Mouse (Mus musculus): ENCODE measurements around the gene Tbc1d25. TPM values are rescaled to one million over a fixed set of nuclear protein-coding genes. Genes with fewer than 3 reads are reported as not detected.

Tbc1d25 gene
- polyA plus RNA-seq, 1 experiment, result 13.9 TPM

GRCm38 (mm10) chrX:8192126-8192639, 16.2 kb upstream of the Tbc1d25 start:
- 0 out of 2 replicates have a peak, but pooled peaks cover 1% of the 10 kb centered on the region for H3K36me3 ChIP-seq (ENCODE audit: control insufficient read depth, insufficient read depth, low read length)
- peak overlapping the region; percentile 85 for H3K4me3 ChIP-seq (ENCODE audit: extremely low read depth, insufficient read depth, insufficient read length)
- no peaks in the 10 kb centered on the region; the same call in 1 of the 2 replicates for H3K4me1 ChIP-seq (ENCODE audit: control insufficient read depth, insufficient read depth, insufficient read length)
- H3K27ac ChIP-seq (ENCODE audit: insufficient read depth, low read length), result peak overlapping the region; percentile 56; the same call in 1 of the 2 replicates
- 21% methylated on average over 13 of the region's 13 CpGs for WGBS
- DNase-seq (ENCODE audit: low read depth in 1 of 2, low spot score in 2 of 2), result no peak
- no peak for TF ChIP-seq POLR2A (IDR thresholded peaks at IDR 0.05; ENCODE audit: low read depth, low read length)
- no peak for TF ChIP-seq CTCF (IDR thresholded peaks at IDR 0.05; ENCODE audit: extremely low read depth, insufficient read depth, insufficient read length, insufficient replicate concordance)
- H3K27me3 ChIP-seq (ENCODE audit: control insufficient read depth, insufficient read depth, low read length), result no peaks in the 10 kb centered on the region

DNA sequence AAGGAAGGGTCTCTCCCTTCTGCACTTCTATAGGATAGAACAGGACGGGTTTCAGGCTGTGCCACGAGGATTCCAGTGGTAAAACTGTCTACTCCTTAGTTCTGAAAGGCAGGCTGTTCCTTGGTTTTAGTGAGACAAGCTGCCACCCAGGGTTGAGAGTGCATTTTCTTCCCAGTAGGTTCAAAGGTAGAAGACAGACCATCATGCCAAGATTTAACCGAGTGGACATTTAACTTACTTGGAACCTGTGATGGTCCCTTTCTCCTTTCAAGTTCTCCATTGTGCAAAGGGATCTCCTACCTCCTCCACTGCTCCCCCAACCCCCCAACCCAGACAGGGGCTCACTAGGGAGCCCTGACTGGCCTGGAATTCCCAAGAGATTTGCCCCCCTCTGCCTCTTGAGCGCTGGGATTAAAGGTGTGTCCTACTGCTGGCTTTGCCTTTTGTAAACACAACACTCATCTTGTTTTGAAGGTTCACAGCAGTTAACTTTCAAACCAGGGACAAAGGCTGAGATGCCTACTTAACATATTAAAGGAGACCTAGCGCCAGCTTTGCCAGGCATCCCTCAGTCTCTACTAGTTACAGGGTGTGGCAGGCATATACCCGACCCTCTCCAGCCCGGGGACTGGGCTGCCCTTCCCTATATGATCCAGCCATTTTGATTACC, 7.0 kb upstream of the Tbc1d25 start:
- 39% methylated on average over 7 of the region's 7 CpGs for WGBS
- TF ChIP-seq POLR2A (IDR thresholded peaks at IDR 0.05; ENCODE audit: low read depth, low read length) (no peak), CTCF (IDR thresholded peaks at IDR 0.05; ENCODE audit: extremely low read depth, insufficient read depth, insufficient read length, insufficient replicate concordance) (no peak)
- H3K27me3 ChIP-seq (ENCODE audit: control insufficient read depth, insufficient read depth, low read length), result no peaks in the 10 kb centered on the region
- H3K4me3 ChIP-seq (ENCODE audit: extremely low read depth, insufficient read depth, insufficient read length), result no peak overlapping the region
- no peak overlapping the region for H3K27ac ChIP-seq (ENCODE audit: insufficient read depth, low read length)
- 0 out of 2 replicates have a peak, but pooled peaks cover 1% of the 10 kb centered on the region for H3K36me3 ChIP-seq (ENCODE audit: control insufficient read depth, insufficient read depth, low read length)
- no peak for DNase-seq (ENCODE audit: low read depth in 1 of 2, low spot score in 2 of 2)
- no peaks in the 10 kb centered on the region for H3K4me1 ChIP-seq (ENCODE audit: control insufficient read depth, insufficient read depth, insufficient read length)

- TF ChIP-seq CTCF (IDR thresholded peaks at IDR 0.05; ENCODE audit: extremely low read depth, insufficient read depth, insufficient read length, insufficient replicate concordance), result no peak
- no peak for TF ChIP-seq POLR2A (IDR thresholded peaks at IDR 0.05; ENCODE audit: low read depth, low read length)
- H3K27me3 ChIP-seq (ENCODE audit: control insufficient read depth, insufficient read depth, low read length), result no peaks in the 10 kb centered on the region
- DNase-seq (ENCODE audit: low read depth in 1 of 2, low spot score in 2 of 2), result no peak
- 81% methylated on average over 5 of the region's 5 CpGs for WGBS
- no peaks in the 10 kb centered on the region for H3K36me3 ChIP-seq (ENCODE audit: control insufficient read depth, insufficient read depth, low read length)
- no peak overlapping the region for H3K27ac ChIP-seq (ENCODE audit: insufficient read depth, low read length)
- H3K4me1 ChIP-seq (ENCODE audit: control insufficient read depth, insufficient read depth, insufficient read length), result 0 out of 2 replicates have a peak, but pooled peaks cover 2% of the 10 kb centered on the region
- no peak overlapping the region for H3K4me3 ChIP-seq (ENCODE audit: extremely low read depth, insufficient read depth, insufficient read length)
These were observed 3.7 kb upstream of the Tbc1d25 start for GRCm38 (mm10) chrX:8179646-8180045.

DNA sequence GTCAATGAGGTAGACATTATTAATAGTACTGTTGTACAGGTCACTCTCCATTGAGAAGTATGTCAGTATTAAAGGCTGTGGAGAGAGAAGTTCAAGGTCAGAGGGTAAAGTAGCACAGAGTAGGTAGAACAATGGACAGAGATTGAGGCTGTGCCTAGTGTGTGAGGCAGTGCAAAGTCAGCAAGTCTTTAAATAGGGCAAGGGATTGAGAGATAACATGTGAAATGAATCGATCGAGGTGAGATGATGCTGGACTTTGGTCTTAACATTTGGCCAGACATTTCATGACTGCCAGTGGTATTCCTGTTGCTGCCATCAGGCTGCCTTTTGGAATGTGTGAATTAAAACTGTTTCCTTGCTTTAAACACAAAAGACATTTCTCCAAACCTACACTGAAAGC, 2.9 kb upstream of the Tbc1d25 start:
- no peak for DNase-seq (ENCODE audit: low read depth in 1 of 2, low spot score in 2 of 2)
- Histone ChIP-seq H3K4me3 (ENCODE audit: extremely low read depth, insufficient read depth, insufficient read length) (no peak overlapping the region), H3K27ac (ENCODE audit: insufficient read depth, low read length) (no peak overlapping the region), H3K27me3 (ENCODE audit: control insufficient read depth, insufficient read depth, low read length) (no peaks in the 10 kb centered on the region), H3K4me1 (ENCODE audit: control insufficient read depth, insufficient read depth, insufficient read length) (0 out of 2 replicates have a peak, but pooled peaks cover 3% of the 10 kb centered on the region), H3K36me3 (ENCODE audit: control insufficient read depth, insufficient read depth, low read length) (no peaks in the 10 kb centered on the region)
- TF ChIP-seq POLR2A (IDR thresholded peaks at IDR 0.05; ENCODE audit: low read depth, low read length) (no peak), CTCF (IDR thresholded peaks at IDR 0.05; ENCODE audit: extremely low read depth, insufficient read depth, insufficient read length, insufficient replicate concordance) (no peak)
- 94% methylated on average over 2 of the region's 2 CpGs for WGBS

DNA sequence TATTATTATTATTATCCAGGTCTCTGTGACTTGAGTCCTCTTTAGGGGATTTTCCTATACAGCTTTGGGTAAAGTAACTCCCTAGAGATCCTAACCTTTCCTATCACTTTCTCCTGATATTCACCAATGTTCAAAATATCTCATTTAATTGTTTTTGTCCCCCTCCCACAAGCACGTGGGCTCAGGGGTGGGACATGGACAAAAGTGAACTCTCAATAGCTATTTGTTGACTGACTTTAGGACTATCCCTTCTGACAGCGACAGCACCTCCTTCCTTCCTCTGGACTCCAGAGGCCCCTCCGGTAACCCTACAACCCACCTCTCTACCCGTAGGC, 845 bp downstream of the Tbc1d25 start:
- no peak for DNase-seq (ENCODE audit: low read depth in 1 of 2, low spot score in 2 of 2)
- peak overlapping the region; percentile 80; the same call in 1 of the 2 replicates for H3K4me3 ChIP-seq (ENCODE audit: extremely low read depth, insufficient read depth, insufficient read length)
- H3K4me1 ChIP-seq (ENCODE audit: control insufficient read depth, insufficient read depth, insufficient read length), result 0 out of 2 replicates have a peak, but pooled peaks cover 3% of the 10 kb centered on the region
- 15% methylated on average over 4 of the region's 4 CpGs for WGBS
- TF ChIP-seq POLR2A (IDR thresholded peaks at IDR 0.05; ENCODE audit: low read depth, low read length) (no peak), CTCF (IDR thresholded peaks at IDR 0.05; ENCODE audit: extremely low read depth, insufficient read depth, insufficient read length, insufficient replicate concordance) (no peak)
- H3K27ac ChIP-seq (ENCODE audit: insufficient read depth, low read length), result peak overlapping the region; percentile 72; the same call in 1 of the 2 replicates
- no peaks in the 10 kb centered on the region for H3K27me3 ChIP-seq (ENCODE audit: control insufficient read depth, insufficient read depth, low read length)
- no peaks in the 10 kb centered on the region; the same call in 1 of the 2 replicates for H3K36me3 ChIP-seq (ENCODE audit: control insufficient read depth, insufficient read depth, low read length)

- DNase-seq (ENCODE audit: low read depth in 1 of 2, low spot score in 2 of 2), result peak; percentile 5 to 6
- Histone ChIP-seq H3K27me3 (ENCODE audit: control insufficient read depth, insufficient read depth, low read length) (no peaks in the 10 kb centered on the region), H3K4me1 (ENCODE audit: control insufficient read depth, insufficient read depth, insufficient read length) (no peaks in the 10 kb centered on the region), H3K36me3 (ENCODE audit: control insufficient read depth, insufficient read depth, low read length) (no peaks in the 10 kb centered on the region; the same call in 1 of the 2 replicates), H3K27ac (ENCODE audit: insufficient read depth, low read length) (peak overlapping the region; percentile 57; the same call in 1 of the 2 replicates), H3K4me3 (ENCODE audit: extremely low read depth, insufficient read depth, insufficient read length) (no peak overlapping the region)
- TF ChIP-seq CTCF (IDR thresholded peaks at IDR 0.05; ENCODE audit: extremely low read depth, insufficient read depth, insufficient read length, insufficient replicate concordance) (no peak), POLR2A (IDR thresholded peaks at IDR 0.05; ENCODE audit: low read depth, low read length) (no peak)
- WGBS, result 67% methylated on average over 10 of the region's 10 CpGs
These were observed 8.0 kb downstream of the Tbc1d25 start for GRCm38 (mm10) chrX:8167716-8168647.

Measured in spleen, adult 2 months (tissue).